Mouse (Mus musculus): ENCODE measurements around the gene Fev. TPM values are rescaled to one million over a fixed set of nuclear protein-coding genes. Genes with fewer than 3 reads are reported as not detected.
A peak's percentile ranks its signal among the peaks of the same experiment; 100 is the strongest.

The Fev gene
- polyA plus RNA-seq, 1 experiment from 2014 or later, result 0.53 TPM

GRCm38 (mm10) chr1:74859223-74859984 lies 25.8 kb downstream of the Fev start:
- peaks cover 36% of the 10 kb centered on the region for H3K4me1 ChIP-seq
- no peaks in the 10 kb centered on the region for H3K36me3 ChIP-seq
- peaks cover 80% of the 10 kb centered on the region for H3K27me3 ChIP-seq
- no peak for ATAC-seq (replicated peaks; ENCODE audit: low FRiP score)
- 0 out of 2 replicates have a peak overlapping the region, but pooled peaks have one; percentile 58 for H3K4me2 ChIP-seq
- no peak overlapping the region for H3K4me3 ChIP-seq (replicated peaks)
- no peak overlapping the region for H3K27ac ChIP-seq
- no peaks in the 10 kb centered on the region for H3K9me3 ChIP-seq (replicated peaks)
- WGBS, result 45% methylated on average over 6 of the region's 6 CpGs
- no peak overlapping the region for H3K9ac ChIP-seq

- no peak for ATAC-seq (replicated peaks; ENCODE audit: low FRiP score)
- no peaks in the 10 kb centered on the region for H3K36me3 ChIP-seq
- peaks cover 86% of the 10 kb centered on the region for H3K27me3 ChIP-seq
- H3K9me3 ChIP-seq (replicated peaks), result no peaks in the 10 kb centered on the region
- H3K27ac ChIP-seq, result no peak overlapping the region
- H3K9ac ChIP-seq, result no peak overlapping the region
- peaks cover 41% of the 10 kb centered on the region for H3K4me1 ChIP-seq
- WGBS, result 6% methylated on average over 16 of the region's 16 CpGs
- peak overlapping the region; percentile 32 for H3K4me3 ChIP-seq (replicated peaks)
- H3K4me2 ChIP-seq, result peak overlapping the region; percentile 58
Observed at GRCm38 (mm10) chr1:74858805-74859204, 26.4 kb downstream of the Fev start.

GRCm38 (mm10) chr1:74858171-74858719 lies 27.0 kb downstream of the Fev start:
- Histone ChIP-seq H3K36me3 (no peaks in the 10 kb centered on the region), H3K4me2 (peak overlapping the region; percentile 58), H3K4me3 (replicated peaks) (peak overlapping the region; percentile 32), H3K4me1 (peaks cover 41% of the 10 kb centered on the region), H3K9me3 (replicated peaks) (no peaks in the 10 kb centered on the region), H3K9ac (no peak overlapping the region), H3K27me3 (peaks cover 92% of the 10 kb centered on the region), H3K27ac (no peak overlapping the region)
- no peak for ATAC-seq (replicated peaks; ENCODE audit: low FRiP score)
- WGBS, result 1% methylated on average over 29 of the region's 29 CpGs

GRCm38 (mm10) chr1:74857677-74858076 lies 27.5 kb downstream of the Fev start:
- peak overlapping the region; percentile 58 for H3K4me2 ChIP-seq
- no peak overlapping the region for H3K27ac ChIP-seq
- no peaks in the 10 kb centered on the region for H3K36me3 ChIP-seq
- H3K4me1 ChIP-seq, result peaks cover 41% of the 10 kb centered on the region
- peaks cover 94% of the 10 kb centered on the region for H3K27me3 ChIP-seq
- 5% methylated on average over 4 of the region's 4 CpGs for WGBS
- H3K9ac ChIP-seq, result no peak overlapping the region
- ATAC-seq (replicated peaks; ENCODE audit: low FRiP score), result no peak
- H3K9me3 ChIP-seq (replicated peaks), result no peaks in the 10 kb centered on the region
- 0 out of 2 replicates have a peak overlapping the region, but pooled peaks have one; percentile 32 for H3K4me3 ChIP-seq (replicated peaks)

- Histone ChIP-seq H3K27ac (no peak overlapping the region), H3K4me3 (replicated peaks) (no peak overlapping the region), H3K9ac (no peak overlapping the region), H3K9me3 (replicated peaks) (no peaks in the 10 kb centered on the region), H3K36me3 (no peaks in the 10 kb centered on the region), H3K4me1 (peaks cover 41% of the 10 kb centered on the region), H3K4me2 (no peak overlapping the region), H3K27me3 (peaks cover 94% of the 10 kb centered on the region)
- no peak for ATAC-seq (replicated peaks; ENCODE audit: low FRiP score)
- 2% methylated on average over 20 of the region's 20 CpGs for WGBS
Observed at GRCm38 (mm10) chr1:74857201-74857600, 28.0 kb downstream of the Fev start.

- no peak overlapping the region for H3K9ac ChIP-seq
- H3K36me3 ChIP-seq, result no peaks in the 10 kb centered on the region
- H3K27ac ChIP-seq, result no peak overlapping the region
- peaks cover 94% of the 10 kb centered on the region for H3K27me3 ChIP-seq
- no peak overlapping the region for H3K4me2 ChIP-seq
- 0% methylated on average over 7 of the region's 7 CpGs for WGBS
- no peaks in the 10 kb centered on the region for H3K9me3 ChIP-seq (replicated peaks)
- no peak overlapping the region for H3K4me3 ChIP-seq (replicated peaks)
- H3K4me1 ChIP-seq, result peaks cover 41% of the 10 kb centered on the region
- no peak for ATAC-seq (replicated peaks; ENCODE audit: low FRiP score)
Observed at GRCm38 (mm10) chr1:74856791-74857190, 28.4 kb downstream of the Fev start.

- Histone ChIP-seq H3K9ac (no peak overlapping the region), H3K9me3 (replicated peaks) (no peaks in the 10 kb centered on the region), H3K4me3 (replicated peaks) (peak overlapping the region; percentile 56), H3K4me1 (peaks cover 41% of the 10 kb centered on the region), H3K27me3 (peaks cover 96% of the 10 kb centered on the region), H3K4me2 (peak overlapping the region; percentile 94), H3K27ac (no peak overlapping the region), H3K36me3 (no peaks in the 10 kb centered on the region)
- no peak for ATAC-seq (replicated peaks; ENCODE audit: low FRiP score)
- 4% methylated on average over 11 of the region's 11 CpGs for WGBS
Observed at GRCm38 (mm10) chr1:74856439-74856720, 28.8 kb downstream of the Fev start.

GRCm38 (mm10) chr1:74855651-74856438 lies 29.4 kb downstream of the Fev start:
- Histone ChIP-seq H3K9me3 (replicated peaks) (no peaks in the 10 kb centered on the region), H3K36me3 (no peaks in the 10 kb centered on the region), H3K27ac (no peak overlapping the region), H3K9ac (no peak overlapping the region), H3K4me2 (peak overlapping the region; percentile 94), H3K4me1 (peaks cover 41% of the 10 kb centered on the region), H3K27me3 (peaks cover 98% of the 10 kb centered on the region), H3K4me3 (replicated peaks) (peak overlapping the region; percentile 56)
- ATAC-seq (replicated peaks; ENCODE audit: low FRiP score), result no peak
- under 1% methylated on average over 74 of the region's 74 CpGs for WGBS

GRCm38 (mm10) chr1:74855156-74855555 lies 30.1 kb downstream of the Fev start:
- ATAC-seq (replicated peaks; ENCODE audit: low FRiP score), result no peak
- Histone ChIP-seq H3K9me3 (replicated peaks) (no peaks in the 10 kb centered on the region), H3K27ac (no peak overlapping the region), H3K9ac (peak overlapping the region; percentile 27; the same call in 1 of the 2 replicates), H3K4me2 (peak overlapping the region; percentile 94), H3K36me3 (no peaks in the 10 kb centered on the region), H3K4me1 (peaks cover 41% of the 10 kb centered on the region), H3K4me3 (replicated peaks) (peak overlapping the region; percentile 56), H3K27me3 (peaks cover 98% of the 10 kb centered on the region)
- WGBS, result under 1% methylated on average over 48 of the region's 48 CpGs

- ATAC-seq (replicated peaks; ENCODE audit: low FRiP score), result peak; percentile 92
- H3K9me3 ChIP-seq (replicated peaks), result no peaks in the 10 kb centered on the region
- H3K27ac ChIP-seq, result no peak within 1 kb of the TSS
- peak within 1 kb of the TSS; percentile 56 for H3K4me3 ChIP-seq (replicated peaks)
- WGBS, result 4% methylated on average over 38 of the region's 39 CpGs
- H3K27me3 ChIP-seq, result peaks cover 98% of the 10 kb centered on the region
- no peaks in the 10 kb centered on the region for H3K36me3 ChIP-seq
- H3K9ac ChIP-seq, result peak within 1 kb of the TSS; percentile 27; the same call in 1 of the 2 replicates
- H3K4me2 ChIP-seq, result peak within 1 kb of the TSS; percentile 94
- H3K4me1 ChIP-seq, result peaks cover 41% of the 10 kb centered on the region
Observed at GRCm38 (mm10) chr1:74854306-74855056, 30.7 kb downstream of the Fev start, which contains the start of gene Cdk5r2. Gene Cdk5r2, plus strand, starts transcription at chr1:74854934.

GRCm38 (mm10) chr1:74851001-74851775 lies 34.0 kb downstream of the Fev start:
- peaks cover 87% of the 10 kb centered on the region for H3K27me3 ChIP-seq
- 32% methylated on average over 6 of the region's 6 CpGs for WGBS
- H3K4me1 ChIP-seq, result peaks cover 22% of the 10 kb centered on the region
- no peak overlapping the region for H3K4me3 ChIP-seq (replicated peaks)
- H3K4me2 ChIP-seq, result no peak overlapping the region
- no peaks in the 10 kb centered on the region for H3K36me3 ChIP-seq
- no peak overlapping the region for H3K9ac ChIP-seq
- no peak overlapping the region for H3K27ac ChIP-seq
- ATAC-seq (replicated peaks; ENCODE audit: low FRiP score), result no peak
- no peaks in the 10 kb centered on the region for H3K9me3 ChIP-seq (replicated peaks)

All from kidney, embryonic 15.5 days (tissue).